Mouse (Mus musculus) hindbrain, postnatal 0 days (tissue): ENCODE measurements around the gene Arhgap15. TPM values are rescaled to one million over a fixed set of nuclear protein-coding genes. Genes with fewer than 3 reads are reported as not detected.

Source experiments
- ATAC-seq: fragments of 200-750 bp; cut with Nextera tagmentation; 2 replicates; pipeline ENCODE4 v1.8.0; 2017; ENCODE audit warnings: mild to moderate bottlenecking, moderate TSS enrichment, moderate library complexity
- DNase-seq: peaks from one replicate; pipeline ENCODE4 v3.0.0-alpha.2; 2015; ENCODE audit warnings: low spot score
- H3K27ac ChIP-seq: fragments of 300-500 bp; sonication (generic); 2 replicates; pipeline ENCODE4 v1.5.1; 2014; ENCODE audit warnings: mild to moderate bottlenecking
- H3K27me3 ChIP-seq: fragments of 300-500 bp; sonication (generic); 2 replicates; pipeline ENCODE4 v1.6.1; 2014; ENCODE audit warnings: low read length, mixed read lengths; ENCODE audit not compliant: insufficient read depth
- H3K36me3 ChIP-seq: fragments of 300-500 bp; sonication (generic); 2 replicates; pipeline ENCODE4 v1.6.1; 2014; ENCODE audit warnings: low read length, mixed read lengths; ENCODE audit not compliant: insufficient read depth
- H3K4me1 ChIP-seq: fragments of 300-500 bp; sonication (generic); 2 replicates; pipeline ENCODE4 v1.6.1; 2014; ENCODE audit warnings: antibody characterized with exemption, low read length, mixed read lengths; ENCODE audit not compliant: insufficient read depth
- H3K4me2 ChIP-seq: fragments of 300-500 bp; sonication (generic); 2 replicates; pipeline ENCODE4 v1.6.1; 2014; ENCODE audit warnings: low read depth, mild to moderate bottlenecking, low read length, moderate library complexity, mixed read lengths
- H3K4me3 ChIP-seq: fragments of 300-500 bp; sonication (generic); 2 replicates; pipeline ENCODE4 v1.5.1; 2014; ENCODE audit warnings: low read length
- H3K9ac ChIP-seq: fragments of 300-500 bp; sonication (generic); replicated peaks from 2 replicates; pipeline ENCODE4 v1.6.1; 2014; ENCODE audit warnings: mild to moderate bottlenecking, low read length, moderate library complexity, mixed read lengths
- H3K9me3 ChIP-seq: fragments of 300-500 bp; sonication (generic); 2 replicates; pipeline ENCODE4 v1.6.1; 2016; ENCODE audit warnings: low read length, mixed read lengths
- CTCF ChIP-seq: IDR thresholded peaks from 2 replicates; pipeline ENCODE4 v1.5.1; 2016; ENCODE audit warnings: antibody characterized with exemption, control low read depth, low read depth
- WGBS: fragments of 180-500 bp; shearing (Covaris S2); extraction: QIAGEN DNeasy Blood & Tissue Kit; methylation state at CpG from one replicate; pipeline ENCODE4 v1.1.7; 2014; 5-methylcytosine and 5-hydroxymethylcytosine counted together
- polyA plus RNA-seq: library from polyadenylated mRNA; unstranded; fragments of >200 nt; fragmentation: Nextera tagmentation; extraction: Ambion mirVana; gene quantifications from 2 replicates; pipeline ENCODE4 v1.2.1, GENCODE M21; 2015
- total RNA-seq: library from RNA; depleted of rRNA; stranded (reverse); fragments of >200 nt; gene quantifications from 2 replicates; pipeline ENCODE4 v1.2.3, GENCODE M21; 2014

The Arhgap15 gene
- total and polyA plus RNA-seq, 2 experiments from 2014 or later = 2.0 to 4.0 TPM

DNA sequence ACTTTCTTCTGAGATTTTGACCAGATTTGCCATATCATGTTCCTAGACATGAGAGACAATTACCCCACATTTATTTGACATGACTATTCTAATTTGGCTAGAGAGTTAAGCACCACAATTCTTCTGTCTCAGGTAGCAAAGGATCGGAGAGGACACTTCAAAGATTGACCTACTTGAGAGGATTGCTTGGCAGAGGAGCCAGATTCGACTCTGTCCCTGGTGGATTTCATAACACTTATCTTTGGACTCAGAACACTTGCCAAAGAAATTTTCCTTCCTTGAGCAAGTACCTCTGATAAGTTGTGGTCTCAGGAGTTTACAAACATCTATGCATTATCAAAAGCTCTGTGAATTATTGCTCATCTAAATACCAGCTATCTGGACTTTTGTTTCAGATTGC lies 473.1 kb downstream of the Arhgap15 start:
- DNase-seq = no peak
- Histone ChIP-seq H3K9me3 (no peaks in the 10 kb centered on the region), H3K27me3 (no peaks in the 10 kb centered on the region)

DNA sequence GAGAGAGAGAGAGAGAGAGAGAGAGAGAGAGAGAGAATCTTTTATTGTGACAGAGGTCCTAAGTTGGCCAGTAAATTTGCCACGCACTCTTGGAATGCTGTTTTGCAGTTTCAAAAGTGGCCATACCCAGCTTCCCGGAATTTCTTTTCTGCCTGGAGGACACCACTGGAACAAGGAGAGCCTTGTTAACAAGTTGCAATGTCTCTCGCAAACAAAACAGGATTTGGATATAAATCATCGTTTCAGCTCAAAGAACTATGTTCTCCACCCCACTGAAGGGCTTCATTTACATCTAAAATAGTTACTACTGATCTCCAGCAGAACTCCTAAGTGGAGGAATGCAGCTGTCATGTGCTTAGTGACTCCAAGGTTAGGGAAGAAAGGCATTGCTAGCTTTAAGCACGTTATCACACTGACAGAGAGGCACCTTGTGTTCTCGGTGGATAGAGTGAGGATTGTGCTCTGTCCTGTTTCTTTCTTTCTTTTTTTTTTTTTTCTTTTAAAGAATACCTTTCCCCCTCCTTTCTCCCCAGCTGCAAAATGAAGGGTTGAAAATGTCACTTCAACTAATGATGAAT lies 473.6 kb downstream of the Arhgap15 start:
- H3K9ac ChIP-seq = no peak overlapping the region
- 0 out of 2 replicates have a peak, but pooled peaks have one; percentile 35 for ATAC-seq
- DNase-seq = no peak
- no peak overlapping the region for H3K27ac ChIP-seq
- H3K4me3 ChIP-seq = no peak overlapping the region
- no peaks in the 10 kb centered on the region; the same call in 1 of the 2 replicates for H3K4me1 ChIP-seq
- H3K27me3 ChIP-seq = no peaks in the 10 kb centered on the region
- TF ChIP-seq CTCF = no peak
- H3K9me3 ChIP-seq = no peaks in the 10 kb centered on the region
- H3K36me3 ChIP-seq = no peaks in the 10 kb centered on the region
- 13% methylated on average over 6 of the region's 6 CpGs for whole genome bisulfite sequencing
- H3K4me2 ChIP-seq = no peak overlapping the region

More for the DNA sequence above, 473.1 kb downstream of the Arhgap15 start:
- H3K4me2 ChIP-seq = no peak overlapping the region
- no peak for TF ChIP-seq CTCF
- ATAC-seq = no peak
- H3K27ac ChIP-seq = no peak overlapping the region
- H3K4me3 ChIP-seq = no peak overlapping the region
- WGBS = 64% methylated on average over 2 of the region's 2 CpGs
- H3K9ac ChIP-seq = no peak overlapping the region
- no peaks in the 10 kb centered on the region; the same call in 1 of the 2 replicates for H3K4me1 ChIP-seq
- H3K36me3 ChIP-seq = no peaks in the 10 kb centered on the region

DNA sequence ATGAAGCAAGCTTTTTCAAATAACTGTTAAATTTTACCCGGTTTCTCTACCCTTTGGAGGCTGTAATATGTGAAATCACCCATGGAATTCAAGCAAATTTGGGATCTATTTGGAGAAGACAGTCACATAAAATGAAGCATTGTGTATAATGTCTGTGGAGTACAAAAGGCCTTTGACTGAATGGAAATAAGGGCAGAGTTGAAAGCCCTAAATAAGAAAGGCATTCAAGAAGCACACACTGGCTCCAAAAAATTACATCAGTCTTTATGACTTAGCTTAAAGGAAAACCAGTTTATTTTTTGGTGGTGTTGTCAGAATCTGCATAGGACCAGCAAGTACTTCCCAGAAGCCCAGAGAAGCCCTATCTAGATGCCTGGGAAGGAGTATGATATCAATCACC lies 486.2 kb downstream of the Arhgap15 start:
- no peaks in the 10 kb centered on the region for H3K27me3 ChIP-seq
- H3K36me3 ChIP-seq = no peaks in the 10 kb centered on the region
- ATAC-seq (no peak), DNase-seq (no peak)
- H3K9me3 ChIP-seq = no peaks in the 10 kb centered on the region
- H3K4me1 ChIP-seq = no peaks in the 10 kb centered on the region
- 40% methylated on average over 1 of the region's 1 CpGs for WGBS
- TF ChIP-seq CTCF = no peak
- H3K4me3 ChIP-seq = no peak overlapping the region
- no peak overlapping the region for H3K4me2 ChIP-seq
- H3K9ac ChIP-seq = no peak overlapping the region
- no peak overlapping the region for H3K27ac ChIP-seq

DNA sequence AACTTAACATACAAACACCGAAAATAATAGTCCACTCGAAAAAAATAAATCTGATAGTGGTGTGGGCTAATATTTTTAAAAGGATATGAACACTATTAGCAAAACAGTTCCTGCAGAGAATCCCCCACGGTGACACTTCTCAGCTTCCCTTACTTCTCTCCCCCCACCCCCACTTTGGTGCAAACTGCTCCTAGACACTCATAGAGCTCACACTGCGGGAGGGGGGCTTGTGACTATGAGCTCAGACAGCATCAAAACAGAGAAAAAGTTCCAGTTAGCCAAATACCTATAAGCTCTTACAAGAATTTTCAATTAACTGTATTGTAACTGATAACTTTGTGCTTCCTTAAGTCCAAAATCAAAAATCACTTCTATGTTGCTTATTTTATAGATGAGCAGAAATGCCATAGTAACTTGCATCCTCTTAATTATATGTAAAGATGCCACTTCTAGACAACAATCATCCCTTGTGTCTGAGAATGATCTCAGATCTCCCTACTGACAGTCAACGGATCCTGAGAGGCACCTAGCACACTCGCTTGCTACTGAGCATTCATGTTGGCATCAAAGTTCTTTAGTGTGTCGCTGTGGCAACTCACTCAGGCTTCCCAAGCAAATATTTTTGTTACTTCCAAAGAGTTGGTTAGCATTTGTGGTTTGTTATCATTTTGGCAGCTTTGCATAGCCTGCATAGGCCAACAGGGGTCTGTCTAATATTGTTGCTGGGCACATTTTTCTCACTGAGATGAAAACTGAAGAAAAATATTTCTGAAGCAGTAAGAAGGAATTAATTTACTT lies 493.2 kb downstream of the Arhgap15 start:
- H3K27ac ChIP-seq = no peak overlapping the region
- H3K4me3 ChIP-seq = no peak overlapping the region
- H3K4me1 ChIP-seq = no peaks in the 10 kb centered on the region
- WGBS = 27% methylated on average over 7 of the region's 7 CpGs
- H3K9ac ChIP-seq = no peak overlapping the region
- ATAC-seq = peak; percentile 63
- DNase-seq = peak; percentile 35
- H3K36me3 ChIP-seq = no peaks in the 10 kb centered on the region
- H3K27me3 ChIP-seq = no peaks in the 10 kb centered on the region
- H3K4me2 ChIP-seq = no peak overlapping the region
- no peaks in the 10 kb centered on the region for H3K9me3 ChIP-seq
- TF ChIP-seq CTCF = peak; percentile 40

DNA sequence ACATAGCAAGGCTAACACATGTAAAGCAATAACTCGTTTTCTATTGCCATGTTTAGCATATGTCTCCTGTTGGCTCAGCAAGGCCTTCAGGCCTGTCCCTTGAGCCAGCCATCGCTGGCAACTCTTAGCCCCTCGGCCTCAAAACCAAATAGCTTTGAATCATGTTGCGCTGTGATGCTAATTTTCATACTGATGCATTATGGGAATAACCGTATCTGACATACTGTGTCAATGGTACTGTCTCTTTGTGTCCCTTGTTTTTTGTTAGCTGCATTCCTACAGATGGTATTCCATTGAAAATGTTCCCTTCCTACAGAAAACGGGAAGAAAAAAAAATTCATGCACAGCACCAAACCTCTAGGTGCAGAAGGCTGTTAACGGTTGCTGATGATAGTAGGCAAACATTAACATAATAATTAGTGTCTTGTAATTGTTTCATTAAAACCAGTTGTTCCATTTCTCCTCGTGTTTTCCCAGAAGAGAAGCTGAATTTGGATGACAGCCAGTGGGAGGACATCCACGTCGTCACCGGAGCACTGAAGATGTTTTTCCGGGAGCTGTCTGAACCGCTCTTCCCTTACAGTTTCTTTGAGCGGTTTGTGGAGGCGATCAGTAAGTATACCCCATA lies 494.1 kb downstream of the Arhgap15 start:
- Histone ChIP-seq H3K4me2 (peak overlapping the region; percentile 42; the same call in 1 of the 2 replicates), H3K4me3 (peak overlapping the region; percentile 3; the same call in 1 of the 2 replicates), H3K36me3 (no peaks in the 10 kb centered on the region), H3K9me3 (no peaks in the 10 kb centered on the region), H3K9ac (0 out of 2 replicates have a peak overlapping the region, but pooled peaks have one; percentile 13), H3K27me3 (no peaks in the 10 kb centered on the region), H3K4me1 (no peaks in the 10 kb centered on the region), H3K27ac (no peak overlapping the region)
- no peak for TF ChIP-seq CTCF
- ATAC-seq (peak; percentile 62), DNase-seq (peak; percentile 65)
- WGBS = 30% methylated on average over 15 of the region's 15 CpGs

DNA sequence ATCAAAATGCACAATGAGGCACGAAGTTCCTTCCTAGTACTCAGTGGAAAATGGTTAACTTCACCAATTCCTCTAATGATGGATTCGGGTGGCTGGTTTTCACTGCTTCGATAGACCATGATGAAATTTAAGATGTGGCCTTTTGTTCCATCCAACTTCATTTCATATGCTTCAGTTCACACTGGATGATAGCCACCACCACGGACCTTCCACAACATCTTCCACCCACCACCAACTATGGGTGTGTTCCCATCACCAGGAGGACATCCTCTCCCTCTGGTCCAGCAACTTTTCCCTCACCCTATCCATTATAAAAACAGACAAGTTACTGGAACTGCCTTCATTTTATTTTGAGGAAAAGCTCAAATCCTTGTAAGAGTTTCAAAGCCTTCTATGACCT lies 506.7 kb downstream of the Arhgap15 start:
- Histone ChIP-seq H3K9ac (no peak overlapping the region), H3K4me3 (no peak overlapping the region), H3K27me3 (no peaks in the 10 kb centered on the region), H3K9me3 (no peaks in the 10 kb centered on the region), H3K36me3 (no peaks in the 10 kb centered on the region), H3K4me2 (no peak overlapping the region), H3K27ac (no peak overlapping the region), H3K4me1 (no peaks in the 10 kb centered on the region)
- no peak for ATAC-seq
- DNase-seq = no peak
- 47% methylated on average over 4 of the region's 4 CpGs for WGBS
- no peak for TF ChIP-seq CTCF
